Mouse (Mus musculus) embryonic facial prominence, embryonic 11.5 days (tissue): ENCODE measurements around the gene Il2rb. TPM values are rescaled to one million over a fixed set of nuclear protein-coding genes. Genes with fewer than 3 reads are reported as not detected.

ENCODE experiments used
- ATAC-seq: fragments of 200-750 bp; cut with Nextera tagmentation; replicated peaks from 2 replicates; pipeline ENCODE4 v1.8.0; 2017; ENCODE audit warnings: low read depth; ENCODE audit not compliant: insufficient number of reproducible peaks, low FRiP score, low TSS enrichment
- DNase-seq: peaks from one replicate; pipeline ENCODE4 v3.0.0-alpha.2; 2015; ENCODE audit warnings: low spot score
- H3K27ac ChIP-seq: fragments of 300-500 bp; sonication (generic); replicated peaks from 2 replicates; pipeline ENCODE4 v1.5.1; 2014; ENCODE audit warnings: mild to moderate bottlenecking, low read depth, low read length, control low read depth
- H3K27me3 ChIP-seq: fragments of 300-500 bp; sonication (generic); 2 replicates; pipeline ENCODE4 v1.6.1; 2014; ENCODE audit warnings: mild to moderate bottlenecking, low read length, moderate library complexity, mixed read lengths; ENCODE audit not compliant: control insufficient read depth, insufficient read depth
- H3K36me3 ChIP-seq: fragments of 300-500 bp; sonication (generic); replicated peaks from 2 replicates; pipeline ENCODE4 v1.6.1; 2014; ENCODE audit warnings: low read depth, mild to moderate bottlenecking, low read length, moderate library complexity, mixed read lengths; ENCODE audit not compliant: control insufficient read depth, insufficient read depth
- H3K4me1 ChIP-seq: fragments of 300-500 bp; sonication (generic); 2 replicates; pipeline ENCODE4 v1.6.1; 2014; ENCODE audit warnings: low read length, mixed read lengths; ENCODE audit not compliant: control insufficient read depth, insufficient read depth
- H3K4me2 ChIP-seq: fragments of 300-500 bp; sonication (generic); 2 replicates; pipeline ENCODE4 v1.6.1; 2014; ENCODE audit warnings: low read depth, mild to moderate bottlenecking, control low read depth, low read length, moderate library complexity
- H3K4me3 ChIP-seq: fragments of 300-500 bp; sonication (generic); 2 replicates; pipeline ENCODE4 v1.5.1; 2014; ENCODE audit warnings: low read depth, low read length, control low read depth
- H3K9ac ChIP-seq: fragments of 300-500 bp; sonication (generic); replicated peaks from 2 replicates; pipeline ENCODE4 v1.6.1; 2014; ENCODE audit warnings: mild to moderate bottlenecking, control low read depth, low read length
- H3K9me3 ChIP-seq: fragments of 300-500 bp; sonication (generic); replicated peaks from 2 replicates; pipeline ENCODE4 v1.6.1; 2016; ENCODE audit warnings: mild to moderate bottlenecking, low read length, inconsistent platforms, mixed read lengths; ENCODE audit not compliant: control insufficient read depth
- WGBS: fragments of 180-500 bp; shearing (Covaris S2); extraction: QIAGEN DNeasy Blood & Tissue Kit; methylation state at CpG from one replicate; pipeline ENCODE4 v1.1.7; 2014; 5-methylcytosine and 5-hydroxymethylcytosine counted together
- polyA plus RNA-seq: library from polyadenylated mRNA; unstranded; fragments of >200 nt; fragmentation: Nextera tagmentation; extraction: Ambion mirVana; gene quantifications from 2 replicates; pipeline ENCODE4 v1.2.1, GENCODE M21; 2014

Gene Il2rb
- polyA plus RNA-seq, 1 experiment from 2014 or later = 0.17 TPM

- Histone ChIP-seq H3K27ac (peak overlapping the region; percentile 57), H3K4me1 (0 out of 2 replicates have a peak, but pooled peaks cover 3% of the 10 kb centered on the region), H3K27me3 (no peaks in the 10 kb centered on the region), H3K9me3 (no peaks in the 10 kb centered on the region), H3K4me2 (peak overlapping the region; percentile 57), H3K9ac (peak overlapping the region; percentile 67), H3K4me3 (peak overlapping the region; percentile 15), H3K36me3 (no peaks in the 10 kb centered on the region)
- ATAC-seq (peak; percentile 5; the same call in 1 of the 2 replicates), DNase-seq (no peak)
- WGBS = 48% methylated on average over 11 of the region's 11 CpGs
Measured at GRCm38 (mm10) chr15:78528726-78529411, 33.8 kb upstream of the Il2rb start.

GRCm38 (mm10) chr15:78527973-78528372, 32.9 kb upstream of the Il2rb start:
- 0 out of 2 replicates have a peak, but pooled peaks cover 3% of the 10 kb centered on the region for H3K4me1 ChIP-seq
- no peaks in the 10 kb centered on the region for H3K36me3 ChIP-seq
- ATAC-seq (no peak), DNase-seq (no peak)
- H3K9ac ChIP-seq = no peak overlapping the region
- no peaks in the 10 kb centered on the region for H3K9me3 ChIP-seq
- 76% methylated on average over 7 of the region's 7 CpGs for WGBS
- no peak overlapping the region for H3K27ac ChIP-seq
- H3K27me3 ChIP-seq = no peaks in the 10 kb centered on the region
- no peak overlapping the region for H3K4me3 ChIP-seq
- no peak overlapping the region for H3K4me2 ChIP-seq

GRCm38 (mm10) chr15:78524163-78524562, 29.1 kb upstream of the Il2rb start:
- Histone ChIP-seq H3K9ac (no peak overlapping the region), H3K27me3 (no peaks in the 10 kb centered on the region), H3K4me3 (no peak overlapping the region), H3K36me3 (no peaks in the 10 kb centered on the region), H3K9me3 (no peaks in the 10 kb centered on the region), H3K4me1 (no peaks in the 10 kb centered on the region), H3K4me2 (no peak overlapping the region), H3K27ac (no peak overlapping the region)
- WGBS = 92% methylated on average over 5 of the region's 5 CpGs
- DNase-seq = no peak
- no peak for ATAC-seq

DNA sequence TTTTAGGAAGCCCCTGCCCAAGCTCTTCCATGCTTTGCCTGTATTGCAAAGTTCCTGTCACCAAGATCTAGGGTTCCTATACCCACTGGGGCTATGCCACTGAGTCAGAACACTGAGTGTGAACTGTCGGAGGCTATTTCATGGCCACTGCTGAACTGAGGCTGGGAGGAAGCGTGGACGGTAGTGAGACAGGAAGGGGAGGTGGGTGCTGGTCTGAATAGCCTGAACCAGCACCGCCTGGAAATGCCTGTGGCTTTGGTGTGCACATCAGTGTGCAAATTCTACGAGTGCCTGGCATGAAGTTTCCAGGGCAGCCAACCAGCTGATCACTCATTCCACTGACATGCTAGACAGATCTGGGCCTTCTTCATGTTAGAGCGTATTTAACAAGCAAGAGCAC, 26.8 kb upstream of the Il2rb start:
- WGBS = 72% methylated on average over 6 of the region's 6 CpGs

GRCm38 (mm10) chr15:78521331-78521730, 26.3 kb upstream of the Il2rb start:
- Histone ChIP-seq H3K4me3 (no peak overlapping the region), H3K36me3 (no peaks in the 10 kb centered on the region), H3K9me3 (no peaks in the 10 kb centered on the region), H3K9ac (no peak overlapping the region), H3K4me1 (no peaks in the 10 kb centered on the region), H3K4me2 (no peak overlapping the region), H3K27me3 (no peaks in the 10 kb centered on the region), H3K27ac (no peak overlapping the region)
- 65% methylated on average over 8 of the region's 8 CpGs for WGBS
- DNase-seq = no peak
- ATAC-seq = no peak

More for the DNA sequence above, 26.8 kb upstream of the Il2rb start:
- Histone ChIP-seq H3K9ac (no peak overlapping the region), H3K27me3 (no peaks in the 10 kb centered on the region), H3K4me2 (no peak overlapping the region), H3K36me3 (no peaks in the 10 kb centered on the region), H3K9me3 (no peaks in the 10 kb centered on the region), H3K27ac (no peak overlapping the region), H3K4me1 (no peaks in the 10 kb centered on the region), H3K4me3 (no peak overlapping the region)
- ATAC-seq = no peak
- DNase-seq = no peak

- Histone ChIP-seq H3K4me3 (no peak overlapping the region), H3K9me3 (no peaks in the 10 kb centered on the region), H3K9ac (no peak overlapping the region), H3K36me3 (no peaks in the 10 kb centered on the region), H3K27me3 (no peaks in the 10 kb centered on the region), H3K27ac (no peak overlapping the region), H3K4me2 (no peak overlapping the region), H3K4me1 (no peaks in the 10 kb centered on the region)
- DNase-seq = no peak
- no peak for ATAC-seq
- WGBS = 73% methylated on average over 13 of the region's 13 CpGs
Measured at GRCm38 (mm10) chr15:78520112-78520715, 25.1 kb upstream of the Il2rb start.

GRCm38 (mm10) chr15:78518221-78518620, 23.1 kb upstream of the Il2rb start:
- no peak overlapping the region for H3K27ac ChIP-seq
- H3K27me3 ChIP-seq = no peaks in the 10 kb centered on the region
- ATAC-seq (no peak), DNase-seq (no peak)
- H3K4me2 ChIP-seq = no peak overlapping the region
- WGBS = 59% methylated on average over 7 of the region's 7 CpGs
- H3K4me3 ChIP-seq = no peak overlapping the region
- no peaks in the 10 kb centered on the region; the same call in 1 of the 2 replicates for H3K4me1 ChIP-seq
- H3K36me3 ChIP-seq = no peaks in the 10 kb centered on the region
- H3K9ac ChIP-seq = no peak overlapping the region
- H3K9me3 ChIP-seq = no peaks in the 10 kb centered on the region

GRCm38 (mm10) chr15:78515759-78516158, 20.7 kb upstream of the Il2rb start:
- H3K4me1 ChIP-seq = no peaks in the 10 kb centered on the region; the same call in 1 of the 2 replicates
- no peak for DNase-seq
- H3K9ac ChIP-seq = no peak overlapping the region
- no peak for ATAC-seq
- no peaks in the 10 kb centered on the region for H3K36me3 ChIP-seq
- no peak overlapping the region for H3K27ac ChIP-seq
- 79% methylated on average over 6 of the region's 6 CpGs for WGBS
- no peak overlapping the region for H3K4me3 ChIP-seq
- H3K4me2 ChIP-seq = no peak overlapping the region
- H3K27me3 ChIP-seq = no peaks in the 10 kb centered on the region
- no peaks in the 10 kb centered on the region for H3K9me3 ChIP-seq
